Mouse (Mus musculus) testis, adult 2 months (tissue): ENCODE measurements at regions not wholly inside any gene's neighbourhood (a gene's known extent, or its start where the extent isn't known, plus 50 kb on each side); places are given as distances from the start of the nearest gene placed in this dataset.

Source experiments
- H3K27ac ChIP-seq: fragments of 200-500 bp; 2 replicates; pipeline ENCODE4 v1.5.1; 2012; ENCODE audit warnings: low read depth, low read length; ENCODE audit not compliant: control insufficient read depth, insufficient read depth
- H3K27me3 ChIP-seq: fragments of 200-500 bp; 2 replicates; pipeline ENCODE4 v1.6.1; 2012; ENCODE audit warnings: mild to moderate bottlenecking, low read length, moderate library complexity; ENCODE audit not compliant: control insufficient read depth, insufficient read depth
- H3K36me3 ChIP-seq: fragments of 200-500 bp; 2 replicates; pipeline ENCODE4 v1.6.1; 2012; ENCODE audit warnings: mild to moderate bottlenecking, low read length; ENCODE audit not compliant: control insufficient read depth, insufficient read depth
- H3K4me1 ChIP-seq: fragments of 200-500 bp; 2 replicates; pipeline ENCODE4 v1.6.1; 2012; ENCODE audit warnings: low read length; ENCODE audit not compliant: control insufficient read depth, insufficient read depth
- H3K4me3 ChIP-seq: fragments of 200-500 bp; 2 replicates; pipeline ENCODE4 v1.5.1; 2012; ENCODE audit warnings: low read depth, mild to moderate bottlenecking, low read length, moderate library complexity, mixed read lengths; ENCODE audit not compliant: control insufficient read depth
- CTCF ChIP-seq: fragments of 200-500 bp; IDR thresholded peaks from 2 replicates; pipeline ENCODE4 v1.5.1; 2012; ENCODE audit warnings: low read depth, mild to moderate bottlenecking, inconsistent platforms, low read length, moderate library complexity; ENCODE audit not compliant: control insufficient read depth, insufficient read depth, insufficient replicate concordance
- POLR2A ChIP-seq: fragments of 200-500 bp; IDR thresholded peaks from 2 replicates; pipeline ENCODE4 v1.6.1; 2012; ENCODE audit warnings: low read depth, mild to moderate bottlenecking, inconsistent platforms, low read length, moderate library complexity; ENCODE audit not compliant: control insufficient read depth

DNA sequence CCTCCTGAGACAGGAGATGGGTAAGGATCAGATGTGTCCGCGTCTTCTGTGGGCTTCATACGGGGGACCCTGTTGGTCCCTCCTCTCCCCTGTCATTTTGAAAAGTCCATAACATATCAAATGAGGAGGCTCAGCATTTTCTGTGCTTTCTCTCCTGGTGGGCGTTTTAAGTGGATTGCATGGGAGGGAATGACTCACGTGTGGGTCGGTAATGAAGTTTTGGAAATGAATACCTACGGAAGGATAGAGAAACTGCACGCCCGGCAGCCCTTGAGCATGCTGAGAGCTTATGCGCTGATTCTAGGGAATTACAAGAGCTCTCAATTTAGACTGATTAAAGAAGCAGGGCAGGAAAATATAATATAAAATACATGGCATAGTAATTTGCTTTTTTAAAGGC lies 85.4 kb upstream of the 1700024P04Rik start:
- H3K4me3 ChIP-seq: no peak overlapping the region
- no peaks in the 10 kb centered on the region for H3K36me3 ChIP-seq
- no peaks in the 10 kb centered on the region for H3K4me1 ChIP-seq
- no peak overlapping the region for H3K27ac ChIP-seq
- no peaks in the 10 kb centered on the region for H3K27me3 ChIP-seq
- TF ChIP-seq POLR2A (no peak), CTCF (no peak)

- TF ChIP-seq CTCF (no peak), POLR2A (no peak)
- H3K4me1 ChIP-seq: peaks cover 2% of the 10 kb centered on the region; the same call in 1 of the 2 replicates
- no peak overlapping the region for H3K27ac ChIP-seq
- no peaks in the 10 kb centered on the region for H3K36me3 ChIP-seq
- no peak overlapping the region for H3K4me3 ChIP-seq
- no peaks in the 10 kb centered on the region for H3K27me3 ChIP-seq
Observed at GRCm38 (mm10) chr13:99067504-99067903, 83.1 kb upstream of the 1700024P04Rik start.

DNA sequence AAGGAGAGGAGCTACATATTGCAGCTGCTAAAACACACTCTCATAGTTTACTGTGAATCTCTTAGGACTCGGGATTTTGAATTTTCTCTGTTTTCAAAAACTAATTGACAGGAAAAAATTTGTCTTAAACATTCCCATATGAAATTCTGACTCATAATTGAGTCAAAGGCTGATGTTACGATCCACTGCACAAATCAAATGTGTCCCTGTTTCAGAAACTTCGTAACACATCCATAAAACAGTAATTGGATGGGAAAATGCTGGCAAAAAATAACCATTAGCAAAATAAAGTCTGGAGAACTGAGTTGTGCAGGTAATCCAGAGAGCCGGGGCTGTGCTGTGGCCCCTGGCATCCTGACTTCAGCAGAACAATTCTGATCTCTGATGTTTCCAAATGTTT lies 79.1 kb upstream of the 1700024P04Rik start:
- H3K36me3 ChIP-seq: no peaks in the 10 kb centered on the region
- no peak for TF ChIP-seq CTCF
- no peak for TF ChIP-seq POLR2A
- H3K4me3 ChIP-seq: no peak overlapping the region; the same call in 1 of the 2 replicates
- H3K4me1 ChIP-seq: peaks cover 2% of the 10 kb centered on the region; the same call in 1 of the 2 replicates
- H3K27ac ChIP-seq: no peak overlapping the region
- H3K27me3 ChIP-seq: no peaks in the 10 kb centered on the region

- Histone ChIP-seq H3K27me3 (no peaks in the 10 kb centered on the region), H3K36me3 (no peaks in the 10 kb centered on the region), H3K4me1 (peaks cover 2% of the 10 kb centered on the region; the same call in 1 of the 2 replicates), H3K4me3 (no peak overlapping the region), H3K27ac (no peak overlapping the region)
- TF ChIP-seq CTCF: no peak
- no peak for TF ChIP-seq POLR2A
Observed at GRCm38 (mm10) chr13:99062936-99063335, 78.6 kb upstream of the 1700024P04Rik start.

DNA sequence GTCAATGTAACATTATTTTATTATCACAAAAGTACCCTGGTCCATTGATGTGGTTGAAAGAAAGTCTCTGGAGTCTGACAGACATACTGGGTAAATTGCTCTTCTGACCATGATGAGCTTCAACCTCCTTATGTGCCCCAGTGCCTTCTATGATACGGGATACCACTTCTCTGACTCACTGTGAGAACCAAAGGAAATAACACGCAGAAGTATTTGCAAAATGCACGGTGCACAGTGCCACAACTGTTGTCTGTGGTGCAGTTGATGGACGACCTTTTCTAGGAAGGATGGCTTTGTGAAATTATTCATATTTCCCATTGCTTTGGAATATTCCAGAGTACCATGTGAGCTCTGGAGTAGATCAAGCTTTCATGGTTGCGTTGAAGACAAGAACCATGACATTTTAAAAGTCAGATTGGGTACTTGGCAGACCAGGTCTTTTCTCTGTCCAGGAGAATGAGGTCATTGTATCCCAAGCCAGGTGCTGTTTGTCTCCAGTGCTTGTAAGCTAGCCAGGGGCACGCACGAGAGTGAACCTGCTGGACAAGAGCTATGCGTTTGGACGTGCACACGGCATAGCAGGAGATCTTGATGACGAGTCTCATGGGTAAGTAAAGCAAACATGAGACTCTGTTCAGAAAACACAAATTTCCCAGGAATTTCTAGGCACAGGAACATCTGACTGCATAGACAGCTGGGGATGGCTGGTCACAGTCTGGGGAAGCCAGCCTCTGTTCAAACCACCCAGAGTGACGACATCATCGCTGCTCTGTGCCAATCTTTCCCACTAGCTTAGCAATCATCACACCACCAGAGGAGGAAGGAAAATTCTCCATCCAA lies 74.0 kb upstream of the 1700024P04Rik start:
- H3K4me1 ChIP-seq: no peaks in the 10 kb centered on the region
- no peak for TF ChIP-seq POLR2A
- no peak for TF ChIP-seq CTCF
- no peak overlapping the region for H3K4me3 ChIP-seq
- H3K27me3 ChIP-seq: no peaks in the 10 kb centered on the region
- H3K27ac ChIP-seq: no peak overlapping the region
- no peaks in the 10 kb centered on the region for H3K36me3 ChIP-seq

DNA sequence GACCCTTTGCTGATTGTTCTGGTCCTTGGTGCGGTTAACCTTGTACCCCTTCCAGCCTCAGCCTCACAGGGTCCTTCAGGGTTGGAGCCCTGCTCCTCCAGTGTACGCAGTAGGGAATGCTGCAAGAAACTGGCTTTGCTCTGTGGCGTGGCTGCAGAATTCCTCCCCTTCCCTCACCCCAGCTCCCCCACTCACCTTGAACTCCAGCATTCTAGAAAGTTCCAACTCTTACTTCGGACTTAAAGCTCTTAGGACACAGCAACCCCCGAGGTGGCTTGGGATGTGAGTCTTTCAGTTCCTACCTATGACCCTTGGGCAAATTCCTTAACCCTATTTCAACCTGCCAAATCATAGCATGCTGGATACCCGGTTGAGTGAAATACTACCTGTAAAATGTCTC lies 73.3 kb upstream of the 1700024P04Rik start:
- H3K4me1 ChIP-seq: no peaks in the 10 kb centered on the region
- no peaks in the 10 kb centered on the region for H3K36me3 ChIP-seq
- H3K4me3 ChIP-seq: no peak overlapping the region
- TF ChIP-seq POLR2A (no peak), CTCF (no peak)
- H3K27me3 ChIP-seq: no peaks in the 10 kb centered on the region
- H3K27ac ChIP-seq: no peak overlapping the region

- Histone ChIP-seq H3K36me3 (no peaks in the 10 kb centered on the region), H3K4me3 (no peak overlapping the region), H3K27me3 (no peaks in the 10 kb centered on the region), H3K4me1 (no peaks in the 10 kb centered on the region), H3K27ac (no peak overlapping the region)
- TF ChIP-seq CTCF: no peak
- TF ChIP-seq POLR2A: no peak
Observed at GRCm38 (mm10) chr13:99057293-99057588, 72.9 kb upstream of the 1700024P04Rik start.
